Mouse (Mus musculus): Measurements from ENCODE around the gene Hck.

DNA sequence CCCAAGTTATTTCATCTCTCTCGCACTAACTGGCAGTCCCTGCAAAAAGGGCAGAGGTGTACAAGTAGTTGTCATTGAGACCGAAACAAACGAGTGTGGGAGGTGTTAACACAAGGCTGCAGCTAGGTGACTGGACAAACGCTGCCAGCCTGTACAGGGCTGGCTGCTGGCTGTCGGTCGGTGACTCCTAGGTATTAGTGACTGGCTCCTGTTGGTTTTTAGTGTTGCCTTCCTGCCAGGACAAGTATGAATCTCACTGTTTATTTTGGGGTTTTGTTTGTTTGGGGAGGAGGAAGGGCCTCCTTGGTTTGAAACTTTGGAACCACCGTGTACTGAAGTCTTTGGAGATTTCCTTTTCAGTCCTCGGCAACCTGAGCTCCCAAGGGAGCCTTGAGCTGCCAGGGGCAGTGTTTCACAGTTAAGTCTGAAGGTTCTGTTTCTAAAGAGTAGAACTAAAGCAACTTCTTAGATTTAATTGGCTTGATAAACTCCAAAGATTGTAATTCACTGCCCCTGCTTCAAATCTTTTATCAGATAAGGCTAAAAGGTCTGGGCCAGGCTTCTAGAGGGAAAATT is 67.8 kb downstream of the Hck start:
- TF ChIP-seq CTCF (IDR thresholded peaks at IDR 0.05) (no peak), EP300 (IDR thresholded peaks at IDR 0.05; ENCODE audit: insufficient read depth, low read depth, low read length) (no peak), POLR2A (IDR thresholded peaks at IDR 0.05; ENCODE audit: insufficient read depth, low read depth, low read length) (no peak)

Measured in heart, adult 2 months (tissue).